Mouse (Mus musculus) forebrain, embryonic 14.5 days (tissue): Measurements from ENCODE around the gene Cacna2d4. TPM values are rescaled to one million over a fixed set of nuclear protein-coding genes. Genes with fewer than 3 reads are reported as not detected.
A peak's percentile ranks its signal among the peaks of the same experiment; 100 is the strongest.

Experiments used
- ATAC-seq: fragments of 200-750 bp; cut with Nextera tagmentation; 2 replicates; pipeline ENCODE4 v1.8.0; 2017; ENCODE audit warnings: mild to moderate bottlenecking, moderate library complexity
- DNase-seq: peaks from one replicate; pipeline ENCODE4 v3.0.0-alpha.2; 2015; ENCODE audit warnings: low spot score
- H3K27ac ChIP-seq: fragments of 300-500 bp; sonication (generic); 2 replicates; pipeline ENCODE4 v1.5.1; 2014; ENCODE audit warnings: low read depth, mild to moderate bottlenecking, control low read depth, low read length, moderate library complexity
- H3K27me3 ChIP-seq: fragments of 300-500 bp; sonication (generic); replicated peaks from 2 replicates; pipeline ENCODE4 v1.6.1; 2014; ENCODE audit warnings: low read length, control low read depth, mixed read lengths; ENCODE audit not compliant: control insufficient read depth, insufficient read depth
- H3K36me3 ChIP-seq: fragments of 300-500 bp; sonication (generic); 2 replicates; pipeline ENCODE4 v1.6.1; 2014; ENCODE audit warnings: low read length, control low read depth; ENCODE audit not compliant: control insufficient read depth, insufficient read depth
- H3K4me1 ChIP-seq: fragments of 300-500 bp; sonication (generic); 2 replicates; pipeline ENCODE4 v1.6.1; 2014; ENCODE audit warnings: antibody characterized with exemption, low read length, control low read depth; ENCODE audit not compliant: control insufficient read depth, insufficient read depth
- H3K4me2 ChIP-seq: fragments of 300-500 bp; sonication (generic); 2 replicates; pipeline ENCODE4 v1.6.1; 2014; ENCODE audit warnings: mild to moderate bottlenecking, control low read depth, low read length
- H3K4me3 ChIP-seq: fragments of 300-500 bp; sonication (generic); 2 replicates; pipeline ENCODE4 v1.5.1; 2014; ENCODE audit warnings: low read depth, low read length, control low read depth
- H3K9ac ChIP-seq: fragments of 300-500 bp; sonication (generic); 2 replicates; pipeline ENCODE4 v1.6.1; 2014; ENCODE audit warnings: mild to moderate bottlenecking, low read length, control low read depth, moderate library complexity
- H3K9me3 ChIP-seq: fragments of 300-500 bp; sonication (generic); replicated peaks from 2 replicates; pipeline ENCODE4 v1.6.1; 2016; ENCODE audit warnings: low read length, control low read depth, mixed read lengths; ENCODE audit not compliant: control insufficient read depth
- WGBS: fragments of 180-500 bp; shearing (Covaris S2); extraction: QIAGEN DNeasy Blood & Tissue Kit; methylation state at CpG from one replicate; pipeline ENCODE4 v1.1.7; 2014; 5-methylcytosine and 5-hydroxymethylcytosine counted together
- polyA plus RNA-seq: library from polyadenylated mRNA; unstranded; fragments of >200 nt; fragmentation: Nextera tagmentation; extraction: Ambion mirVana; gene quantifications from 2 replicates; pipeline ENCODE4 v1.2.1, GENCODE M21; 2014

Gene Cacna2d4
- polyA plus RNA-seq, 1 experiment from 2014 or later = 0.10 TPM

- H3K27ac ChIP-seq = no peak overlapping the region
- H3K36me3 ChIP-seq = no peaks in the 10 kb centered on the region
- no peaks in the 10 kb centered on the region for H3K27me3 ChIP-seq
- no peak overlapping the region for H3K4me2 ChIP-seq
- no peak overlapping the region for H3K4me3 ChIP-seq
- WGBS = 65% methylated on average over 9 of the region's 9 CpGs
- H3K9ac ChIP-seq = no peak overlapping the region
- ATAC-seq (no peak), DNase-seq (no peak)
- no peaks in the 10 kb centered on the region for H3K9me3 ChIP-seq
- peaks cover 15% of the 10 kb centered on the region for H3K4me1 ChIP-seq
These were observed 73.8 kb downstream of the Cacna2d4 start for GRCm38 (mm10) chr6:119310176-119310575.

DNA sequence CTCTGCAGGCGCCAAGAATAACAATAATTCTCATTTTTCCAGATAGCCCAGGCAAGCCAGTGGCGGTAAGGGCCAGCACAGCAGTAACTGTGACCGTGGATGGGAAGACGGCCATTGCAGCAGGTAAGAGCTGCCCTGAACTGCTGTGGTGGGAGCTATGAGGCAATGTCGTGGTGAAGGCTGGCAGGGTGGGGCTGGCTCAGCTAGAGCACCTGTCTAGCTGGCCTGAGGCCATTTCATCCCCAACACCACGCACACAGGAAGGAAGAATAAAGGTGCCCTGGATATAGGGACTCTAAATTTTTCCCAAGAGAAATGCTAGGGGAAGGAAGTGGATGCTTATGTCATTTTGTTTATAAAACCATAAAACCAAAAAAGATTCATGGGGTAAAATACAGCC is 76.1 kb downstream of the Cacna2d4 start:
- H3K4me2 ChIP-seq = no peak overlapping the region
- H3K9me3 ChIP-seq = no peaks in the 10 kb centered on the region
- DNase-seq (no peak), ATAC-seq (no peak)
- peaks cover 15% of the 10 kb centered on the region for H3K4me1 ChIP-seq
- no peak overlapping the region for H3K4me3 ChIP-seq
- WGBS = 91% methylated on average over 6 of the region's 6 CpGs
- H3K9ac ChIP-seq = no peak overlapping the region
- no peaks in the 10 kb centered on the region for H3K27me3 ChIP-seq
- no peak overlapping the region for H3K27ac ChIP-seq
- H3K36me3 ChIP-seq = no peaks in the 10 kb centered on the region

DNA sequence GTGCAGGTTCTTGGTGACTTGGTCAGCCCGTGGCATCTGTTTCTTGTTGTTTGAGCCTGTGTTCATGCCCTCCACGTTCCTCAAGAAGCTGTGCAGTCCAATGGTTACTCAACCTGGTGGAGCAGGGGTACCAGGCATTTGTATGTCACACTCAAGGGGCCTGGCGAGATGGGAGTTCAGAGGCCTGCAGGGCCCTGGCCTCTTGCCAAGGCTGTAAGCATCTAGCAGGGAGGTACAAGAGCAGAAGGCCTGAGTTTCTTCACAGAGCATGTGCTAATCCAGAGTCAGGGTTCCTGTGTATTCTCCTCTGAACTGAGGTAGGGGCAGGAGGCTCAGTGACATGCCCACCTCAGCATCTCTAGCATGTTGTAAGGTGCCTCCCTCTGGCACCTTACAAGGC is 76.8 kb downstream of the Cacna2d4 start:
- peak overlapping the region; percentile 60 for H3K27ac ChIP-seq
- H3K4me2 ChIP-seq = no peak overlapping the region
- 59% methylated on average over 3 of the region's 3 CpGs for WGBS

GRCm38 (mm10) chr6:119313588-119314375 is 77.5 kb downstream of the Cacna2d4 start:
- Histone ChIP-seq H3K4me3 (no peak overlapping the region), H3K9ac (no peak overlapping the region), H3K4me1 (peaks cover 23% of the 10 kb centered on the region), H3K27ac (peak overlapping the region; percentile 60), H3K9me3 (no peaks in the 10 kb centered on the region), H3K4me2 (no peak overlapping the region), H3K36me3 (no peaks in the 10 kb centered on the region), H3K27me3 (no peaks in the 10 kb centered on the region)
- DNase-seq = peak; percentile 76
- ATAC-seq = peak; percentile 74
- WGBS = 52% methylated on average over 14 of the region's 14 CpGs

More for the DNA sequence above, 76.8 kb downstream of the Cacna2d4 start:
- H3K4me3 ChIP-seq = no peak overlapping the region
- no peaks in the 10 kb centered on the region for H3K27me3 ChIP-seq
- 0 out of 2 replicates have a peak, but pooled peaks have one; percentile 9 for ATAC-seq
- DNase-seq = peak; percentile 39
- no peak overlapping the region for H3K9ac ChIP-seq
- peaks cover 19% of the 10 kb centered on the region for H3K4me1 ChIP-seq
- no peaks in the 10 kb centered on the region for H3K36me3 ChIP-seq
- no peaks in the 10 kb centered on the region for H3K9me3 ChIP-seq

- ATAC-seq (no peak), DNase-seq (no peak)
- no peak overlapping the region for H3K9ac ChIP-seq
- H3K4me3 ChIP-seq = no peak overlapping the region
- H3K4me1 ChIP-seq = peaks cover 23% of the 10 kb centered on the region
- H3K36me3 ChIP-seq = no peaks in the 10 kb centered on the region
- 72% methylated on average over 7 of the region's 7 CpGs for WGBS
- no peaks in the 10 kb centered on the region for H3K27me3 ChIP-seq
- no peak overlapping the region for H3K4me2 ChIP-seq
- no peaks in the 10 kb centered on the region for H3K9me3 ChIP-seq
- no peak overlapping the region for H3K27ac ChIP-seq
These were observed 78.6 kb downstream of the Cacna2d4 start for GRCm38 (mm10) chr6:119314751-119315476.

DNA sequence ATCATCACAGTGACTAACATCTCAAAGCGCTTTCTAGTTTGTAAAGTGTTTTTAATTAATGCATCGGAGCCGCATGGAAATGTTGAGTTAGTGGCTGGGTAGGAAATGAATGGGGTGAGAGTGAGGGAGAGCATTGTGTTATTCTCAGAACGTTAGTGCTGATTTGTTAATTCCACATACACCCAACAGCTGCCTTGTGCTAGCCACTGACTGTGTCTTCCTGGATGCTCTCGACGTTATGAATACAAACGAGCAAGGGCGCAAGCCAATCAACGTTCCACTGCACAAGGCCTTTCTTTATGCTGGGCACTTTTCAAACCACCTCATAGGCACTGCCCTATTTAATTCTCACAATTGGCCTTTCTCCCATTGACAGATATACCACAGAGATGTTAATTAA is 82.4 kb downstream of the Cacna2d4 start:
- H3K27ac ChIP-seq = no peak overlapping the region
- DNase-seq = peak; percentile 83

DNA sequence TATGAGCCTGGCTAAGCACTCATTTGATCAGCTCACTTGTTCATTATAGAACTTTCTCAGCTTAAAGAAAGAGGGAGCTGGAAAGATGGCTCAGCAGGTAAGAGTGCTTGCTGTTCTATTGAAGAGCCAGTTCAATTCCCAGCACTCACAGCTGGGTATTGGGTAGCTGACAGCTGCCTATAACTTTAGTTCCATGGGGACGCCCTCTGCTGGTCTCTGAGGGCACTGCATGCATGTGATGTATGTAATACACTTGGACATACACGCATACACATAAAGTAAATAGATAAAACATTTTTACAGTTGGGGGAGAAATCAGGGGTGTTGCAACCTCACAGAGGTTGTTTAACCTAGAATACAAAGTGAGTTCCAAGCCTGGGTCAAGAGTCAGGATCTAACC is 83.0 kb downstream of the Cacna2d4 start:
- ATAC-seq (no peak; the same call in 1 of the 2 replicates), DNase-seq (peak; percentile 23)
- H3K9me3 ChIP-seq = no peaks in the 10 kb centered on the region
- H3K4me2 ChIP-seq = no peak overlapping the region
- no peaks in the 10 kb centered on the region for H3K36me3 ChIP-seq
- no peak overlapping the region for H3K27ac ChIP-seq
- no peak overlapping the region for H3K9ac ChIP-seq
- no peak overlapping the region for H3K4me3 ChIP-seq
- 75% methylated on average over 2 of the region's 2 CpGs for WGBS
- no peaks in the 10 kb centered on the region for H3K27me3 ChIP-seq
- H3K4me1 ChIP-seq = peaks cover 8% of the 10 kb centered on the region

More for the DNA sequence above, 82.4 kb downstream of the Cacna2d4 start:
- peak; percentile 90 for ATAC-seq
- Histone ChIP-seq H3K4me2 (no peak overlapping the region), H3K4me3 (no peak overlapping the region), H3K9ac (no peak overlapping the region), H3K9me3 (no peaks in the 10 kb centered on the region), H3K36me3 (no peaks in the 10 kb centered on the region), H3K4me1 (peaks cover 13% of the 10 kb centered on the region), H3K27me3 (no peaks in the 10 kb centered on the region)
- WGBS = 5% methylated on average over 9 of the region's 9 CpGs

GRCm38 (mm10) chr6:119320481-119320880 is 84.2 kb downstream of the Cacna2d4 start:
- 55% methylated on average over 16 of the region's 16 CpGs for WGBS
- no peak overlapping the region for H3K4me2 ChIP-seq
- no peaks in the 10 kb centered on the region for H3K36me3 ChIP-seq
- H3K9ac ChIP-seq = no peak overlapping the region
- H3K27ac ChIP-seq = no peak overlapping the region
- no peak for ATAC-seq
- no peak for DNase-seq
- H3K27me3 ChIP-seq = no peaks in the 10 kb centered on the region
- H3K4me3 ChIP-seq = no peak overlapping the region
- peaks cover 8% of the 10 kb centered on the region; the same call in 1 of the 2 replicates for H3K4me1 ChIP-seq
- no peaks in the 10 kb centered on the region for H3K9me3 ChIP-seq

GRCm38 (mm10) chr6:119321752-119322151 is 85.4 kb downstream of the Cacna2d4 start:
- Histone ChIP-seq H3K9ac (no peak overlapping the region), H3K4me1 (peaks cover 8% of the 10 kb centered on the region; the same call in 1 of the 2 replicates), H3K9me3 (no peaks in the 10 kb centered on the region), H3K36me3 (no peaks in the 10 kb centered on the region), H3K27me3 (no peaks in the 10 kb centered on the region), H3K4me2 (no peak overlapping the region), H3K4me3 (no peak overlapping the region), H3K27ac (no peak overlapping the region)
- no peak for ATAC-seq
- WGBS = 75% methylated on average over 7 of the region's 7 CpGs
- DNase-seq = no peak
